Mouse (Mus musculus) myocyte (in vitro differentiated cells): ENCODE measurements around the gene Patl2.

Source experiments
- E2F4 ChIP-seq: IDR thresholded peaks from one replicate; pipeline ENCODE4 v1.6.1; 2011; ENCODE audit warnings: mild to moderate bottlenecking, control low read depth, moderate library complexity; ENCODE audit not compliant: insufficient read depth
- MAX ChIP-seq: IDR thresholded peaks from one replicate; pipeline ENCODE4 v1.6.1; 2011; ENCODE audit warnings: low read depth, mild to moderate bottlenecking, control low read depth
- MYOD1 ChIP-seq, 3 experiments: IDR thresholded peaks; one replicate each; pipeline ENCODE4 v1.6.1; 2011; ENCODE audit warnings: control low read depth in 2 of 3, low read depth in 2 of 3, mild to moderate bottlenecking in 2 of 3, moderate library complexity in 1 of 3; ENCODE audit not compliant: insufficient read length in 2 of 3, control insufficient read depth in 1 of 3
- POLR2A ChIP-seq: IDR thresholded peaks from one replicate; pipeline ENCODE4 v1.6.1; 2011; ENCODE audit warnings: low read depth, mild to moderate bottlenecking, control low read depth, moderate library complexity; ENCODE audit not compliant: insufficient read length
- POLR2AphosphoS2 ChIP-seq: IDR thresholded peaks from one replicate; pipeline ENCODE4 v1.6.1; 2011; ENCODE audit warnings: low read depth, control low read depth; ENCODE audit not compliant: insufficient read length
- REST ChIP-seq: IDR thresholded peaks from one replicate; pipeline ENCODE4 v1.6.1; 2011; ENCODE audit warnings: mild to moderate bottlenecking, control low read depth, moderate library complexity; ENCODE audit not compliant: insufficient read depth, insufficient read length
- TCF12 ChIP-seq: IDR thresholded peaks from one replicate; pipeline ENCODE4 v1.6.1; 2011; ENCODE audit warnings: mild to moderate bottlenecking, control low read depth; ENCODE audit not compliant: poor library complexity, insufficient read depth, severe bottlenecking
- TCF3 ChIP-seq: IDR thresholded peaks from one replicate; pipeline ENCODE4 v1.6.1; 2011; ENCODE audit warnings: low read depth, control low read depth; ENCODE audit not compliant: insufficient read length
- USF1 ChIP-seq: IDR thresholded peaks from one replicate; pipeline ENCODE4 v1.6.1; 2011; ENCODE audit warnings: low read depth, mild to moderate bottlenecking, control low read depth, moderate library complexity

DNA sequence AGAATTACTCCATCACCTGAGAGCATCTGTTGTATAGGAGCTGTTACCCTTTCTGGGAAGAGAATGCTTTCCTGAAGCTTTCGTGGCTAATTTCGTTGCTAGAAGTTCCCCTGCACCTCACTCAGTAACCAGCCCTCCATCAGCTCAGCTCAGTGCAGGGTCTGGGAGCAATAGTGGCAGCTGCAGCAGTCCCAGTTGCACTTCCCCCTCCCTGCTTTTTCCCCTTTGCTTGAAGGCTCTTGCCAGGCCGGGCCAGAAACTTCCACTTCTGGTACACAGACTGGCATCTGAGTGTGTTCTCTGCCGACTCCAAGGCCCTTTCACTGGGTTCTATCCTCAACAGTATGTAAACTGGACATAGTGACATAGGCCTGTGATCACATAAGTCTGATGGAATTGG, 903 bp downstream of the Patl2 start:
- no peak for TF ChIP-seq POLR2A
- TF ChIP-seq MAX = no peak
- no peak for TF ChIP-seq POLR2AphosphoS2
- no peak for TF ChIP-seq MYOD1 (IDR thresholded peaks at IDR 0.05; ENCODE audit: control insufficient read depth in 1 of 3, insufficient read length in 2 of 3, low read depth in 2 of 3)
- no peak for TF ChIP-seq REST
- TF ChIP-seq TCF12 = no peak
- TF ChIP-seq USF1 = no peak
- TF ChIP-seq E2F4 = no peak
- TF ChIP-seq TCF3 = no peak
